Mouse (Mus musculus) common myeloid progenitor, adult 5-6 weeks (primary cell): ENCODE data around the gene App. TPM values are rescaled to one million over a fixed set of nuclear protein-coding genes. Genes with fewer than 3 reads are reported as not detected.

ENCODE experiments used
- ATAC-seq: replicated peaks from 2 replicates; pipeline ENCODE4 v1.8.0; 2016; ENCODE audit warnings: low read depth, mild to moderate bottlenecking, moderate TSS enrichment, inconsistent platforms; ENCODE audit not compliant: poor library complexity, severe bottlenecking
- total RNA-seq: library from RNA; stranded (forward); fragments of 200-1000, 187-1606 nt; gene quantifications from 2 replicates; pipeline ENCODE4 v1.2.3, GENCODE M21; 2017

Gene App
- total RNA-seq, 1 experiment from 2014 or later = 16.1 TPM

GRCm38 (mm10) chr16:85152457-85152856, 21.1 kb downstream of the App start:
- peak; percentile 69 for ATAC-seq

- no peak for ATAC-seq
Observed at GRCm38 (mm10) chr16:85151681-85152080, 21.9 kb downstream of the App start.

DNA sequence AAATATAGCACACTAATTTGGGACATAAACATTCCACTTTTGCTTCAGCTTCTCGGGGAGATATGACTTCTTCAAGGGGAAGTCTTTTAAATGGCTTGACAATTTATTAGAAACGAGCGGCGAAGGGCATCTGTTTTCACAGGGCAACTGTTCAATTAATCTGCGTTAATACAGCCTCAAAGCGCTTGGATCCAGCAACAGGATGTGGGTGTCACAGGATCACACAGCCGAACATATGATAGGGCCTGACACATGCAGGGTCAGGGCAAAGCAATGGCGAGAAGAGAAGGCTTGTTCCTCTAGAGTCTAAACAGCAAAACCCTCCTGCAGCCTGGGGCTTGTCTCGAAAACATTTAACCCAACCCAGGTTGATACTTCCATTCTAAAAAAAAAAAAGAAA, 22.7 kb downstream of the App start:
- ATAC-seq = no peak

DNA sequence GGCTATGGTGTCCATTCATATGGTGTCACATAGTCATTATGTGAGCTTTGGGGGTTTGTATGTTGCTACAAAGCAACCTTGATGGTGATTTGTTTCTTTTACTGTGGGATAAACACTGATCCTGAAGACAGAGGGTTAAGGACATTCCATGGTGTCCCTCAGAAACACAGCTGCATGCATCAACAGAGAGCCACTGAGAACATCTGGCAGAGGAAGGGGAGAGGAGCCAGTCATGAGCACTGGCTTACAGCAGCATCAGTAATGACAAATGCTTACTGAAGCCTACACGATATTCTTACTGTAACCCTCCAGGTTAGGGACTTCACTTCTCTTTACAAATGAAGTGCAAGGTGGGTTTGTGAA, 24.1 kb downstream of the App start:
- no peak for ATAC-seq

DNA sequence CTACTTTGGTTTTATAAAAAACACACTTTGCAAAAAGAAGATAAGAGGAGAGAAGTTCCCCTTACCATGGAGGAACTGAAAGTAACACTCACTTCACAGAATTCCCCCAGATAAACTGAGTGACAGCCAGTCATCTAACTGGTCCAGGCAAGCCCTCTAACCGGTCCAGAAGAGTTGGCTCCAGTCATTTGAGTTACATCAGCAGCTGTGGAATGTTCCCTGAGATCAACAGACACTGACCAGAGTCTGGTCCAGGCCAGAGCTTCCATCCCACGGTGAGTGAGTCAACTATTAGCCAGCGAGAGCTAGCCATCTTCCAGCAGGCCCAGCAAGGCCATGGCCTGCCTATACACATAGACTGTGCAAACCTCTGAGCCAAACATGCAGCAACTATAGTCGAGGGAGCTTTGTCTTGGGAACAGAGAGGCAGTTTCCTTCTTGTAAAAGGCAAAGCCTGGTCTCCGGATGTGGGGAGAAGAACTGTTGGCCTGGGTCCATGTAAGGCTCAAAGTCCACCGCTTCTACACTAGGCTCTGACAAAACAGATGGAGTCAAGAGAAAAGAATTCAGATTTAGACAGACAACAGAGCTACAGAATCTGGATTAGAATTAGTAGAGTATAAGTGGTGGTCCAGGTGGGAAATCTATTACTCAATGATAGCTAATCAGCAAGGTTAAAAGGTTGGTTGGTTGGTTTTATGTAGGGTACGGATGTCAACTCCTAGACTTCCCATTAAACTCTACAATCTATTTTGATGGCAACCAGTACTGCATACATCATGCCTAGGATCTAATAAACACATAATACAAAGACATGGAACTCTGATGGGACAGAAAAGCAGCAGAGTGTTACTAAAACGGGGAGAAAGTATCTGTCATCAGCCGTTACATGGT, 24.7 kb downstream of the App start:
- ATAC-seq = peak; percentile 75

DNA sequence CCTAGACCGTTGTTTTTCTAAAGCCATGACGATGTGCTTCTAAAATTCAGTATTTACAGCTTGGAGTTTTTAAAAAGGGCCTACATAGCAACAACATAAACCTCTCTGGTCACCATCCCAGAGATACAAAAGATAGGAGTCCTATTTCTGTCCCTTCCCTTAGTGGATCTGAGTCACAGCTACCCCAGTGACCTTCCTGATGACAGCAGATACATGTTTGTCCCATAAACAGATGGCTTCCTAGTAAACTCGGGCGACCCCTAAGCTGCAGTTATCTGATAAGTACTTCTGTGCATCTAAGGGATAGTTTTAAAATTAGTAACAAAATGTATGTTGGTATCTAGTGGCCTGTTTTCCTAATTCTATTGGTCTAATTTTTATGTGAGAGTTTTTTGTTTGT, 26.1 kb downstream of the App start:
- ATAC-seq = no peak

GRCm38 (mm10) chr16:85145771-85146178, 27.8 kb downstream of the App start:
- no peak for ATAC-seq

- ATAC-seq = no peak
Observed at GRCm38 (mm10) chr16:85145369-85145768, 28.2 kb downstream of the App start.

DNA sequence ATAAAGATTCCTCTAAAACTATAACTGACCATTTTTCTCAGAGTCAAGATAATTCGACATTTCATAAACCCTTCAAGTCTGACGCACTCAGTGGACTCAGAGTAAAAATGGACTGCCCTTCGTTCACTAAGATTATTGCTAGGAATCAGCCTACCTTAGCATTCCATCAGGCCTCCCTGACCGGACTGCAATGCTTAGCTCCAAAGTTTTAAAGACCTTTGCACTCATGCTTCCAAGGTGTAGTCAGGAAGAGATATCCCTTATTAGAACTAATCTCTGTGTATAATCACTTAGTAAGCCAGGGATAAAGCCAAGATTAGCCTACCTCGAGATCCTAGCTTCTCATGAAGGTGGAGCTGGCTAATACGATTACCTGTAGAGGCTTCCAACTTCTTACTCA, 29.2 kb downstream of the App start:
- no peak for ATAC-seq

GRCm38 (mm10) chr16:85143863-85144262, 29.7 kb downstream of the App start:
- no peak for ATAC-seq

DNA sequence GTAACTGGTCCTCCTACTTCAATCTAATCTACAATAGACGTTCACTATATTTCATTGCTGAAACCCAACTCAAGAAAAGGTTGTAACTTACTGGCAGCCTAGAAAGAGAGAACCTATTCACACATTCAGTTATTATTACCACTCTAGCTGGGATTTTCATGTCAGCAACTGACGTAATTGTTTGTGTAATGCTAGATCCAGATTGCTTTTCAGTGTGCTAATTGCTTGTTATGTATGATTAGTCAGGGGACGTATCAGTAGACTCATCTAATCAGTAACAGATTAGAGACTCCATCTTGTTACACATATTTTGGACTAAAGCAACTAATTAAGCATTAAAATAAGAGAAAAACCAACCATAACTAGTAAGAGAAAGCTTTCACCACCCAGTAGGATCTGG, 30.4 kb downstream of the App start:
- no peak for ATAC-seq

DNA sequence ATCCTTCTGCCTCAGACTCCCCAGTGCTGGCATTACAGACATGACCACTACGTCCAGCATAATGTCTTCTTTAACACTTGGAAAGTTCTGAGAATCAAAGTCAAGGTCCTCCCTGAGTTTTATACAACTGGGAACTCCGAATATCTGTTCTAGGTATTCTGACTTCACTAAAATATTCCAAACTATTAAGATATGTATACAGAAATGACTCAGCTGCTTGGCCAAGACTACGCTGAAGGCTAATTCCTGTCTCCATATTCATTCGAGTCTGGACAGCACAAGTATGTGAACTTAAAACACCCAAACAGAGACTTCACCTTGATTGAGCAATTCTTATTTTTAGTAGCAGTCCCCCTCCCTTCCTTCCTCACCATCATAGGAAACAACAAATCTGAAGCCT, 32.2 kb downstream of the App start:
- no peak for ATAC-seq

- no peak for ATAC-seq
Observed at GRCm38 (mm10) chr16:85139178-85139604, 34.4 kb downstream of the App start.

- no peak for ATAC-seq
Observed at GRCm38 (mm10) chr16:85137348-85137747, 36.2 kb downstream of the App start.

- ATAC-seq = no peak
Observed at GRCm38 (mm10) chr16:85136046-85136445, 37.5 kb downstream of the App start.

DNA sequence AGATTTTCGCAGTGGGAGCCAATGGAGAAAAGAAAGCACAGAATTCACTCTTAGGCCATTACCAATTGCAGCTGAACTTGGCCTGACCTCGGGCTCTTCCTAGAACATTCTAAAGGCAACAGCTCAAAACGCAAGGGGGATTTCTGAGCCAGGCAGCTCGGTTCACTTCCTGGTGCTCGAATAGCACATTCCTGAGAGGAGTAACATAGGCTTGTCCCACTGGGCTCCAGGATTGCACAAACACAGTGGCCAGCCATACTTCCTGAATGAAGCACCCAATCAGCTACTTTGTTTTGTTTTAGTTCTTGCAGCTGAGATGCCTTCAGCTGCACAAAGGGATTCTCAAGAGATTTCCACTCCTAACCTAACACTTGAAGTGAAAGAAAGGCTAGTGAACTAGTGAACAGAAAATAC, 40.1 kb downstream of the App start:
- ATAC-seq = no peak

DNA sequence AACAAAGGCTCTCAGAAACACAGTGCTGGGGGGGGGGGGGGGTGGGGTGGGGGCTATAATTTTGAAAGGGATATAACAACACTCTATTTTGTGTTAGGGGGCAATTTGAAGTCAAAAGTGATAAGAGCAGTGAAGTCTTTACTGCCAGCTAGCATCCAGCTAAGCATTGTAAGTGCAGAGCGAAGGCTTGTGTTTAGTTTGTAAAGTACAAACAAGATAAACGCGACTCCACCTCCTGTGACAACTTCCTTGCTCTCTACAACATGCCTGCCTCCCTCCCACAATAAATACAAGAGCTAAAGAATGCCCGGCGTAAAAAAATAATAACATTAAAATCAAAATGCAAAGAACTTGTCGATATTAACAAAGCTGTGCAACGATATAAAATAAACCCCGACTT, 40.5 kb downstream of the App start:
- no peak for ATAC-seq

DNA sequence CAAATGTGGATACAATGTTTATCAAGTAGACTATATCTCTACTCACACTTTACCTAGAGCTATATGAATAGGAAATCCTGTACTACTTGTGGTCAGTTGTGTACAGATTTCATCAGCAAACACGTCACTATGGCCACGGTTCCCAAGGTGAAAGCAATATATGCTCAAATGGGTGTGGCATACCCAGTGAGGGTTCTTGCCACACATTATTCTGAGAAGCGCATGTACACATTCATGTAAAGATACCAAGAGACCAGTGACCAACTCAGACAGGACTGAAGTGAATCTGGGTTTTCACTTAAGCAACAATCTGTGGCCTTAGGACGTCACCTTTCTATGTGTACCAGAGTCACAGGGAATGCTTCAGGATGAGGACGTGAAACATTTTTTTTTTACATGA, 41.4 kb downstream of the App start:
- no peak for ATAC-seq

DNA sequence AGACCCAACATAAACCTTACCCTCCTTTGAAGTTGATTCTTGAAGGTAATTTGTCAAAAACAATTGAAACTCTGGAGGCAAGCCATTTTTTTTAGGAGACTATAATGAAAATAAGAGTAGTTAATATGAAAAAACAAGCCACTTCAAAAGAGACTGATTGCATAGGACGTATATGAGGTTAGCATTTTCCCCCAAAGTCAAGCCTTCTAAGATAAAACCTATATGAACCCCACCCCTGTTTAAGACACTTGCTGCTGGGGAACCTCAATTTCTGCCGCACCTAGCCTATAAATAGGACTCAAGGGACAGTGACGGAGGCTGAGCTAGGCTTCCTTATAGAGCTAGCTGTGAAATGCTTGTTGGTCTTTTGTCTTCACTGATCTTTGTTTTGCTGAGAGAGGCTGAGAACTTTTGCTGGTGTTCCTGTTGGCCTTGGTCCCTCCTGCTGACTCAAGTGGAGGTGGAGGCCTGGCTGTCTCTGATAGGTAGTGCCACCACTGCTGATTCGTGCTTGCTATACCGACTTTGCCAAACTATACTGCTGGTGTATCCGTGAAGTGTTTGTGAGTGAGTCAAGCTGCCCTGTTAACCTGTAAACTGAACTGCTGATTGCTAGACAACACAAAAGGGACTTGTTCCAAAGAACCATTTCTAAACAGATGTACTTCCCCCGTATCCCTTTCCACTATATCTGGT, 42.6 kb downstream of the App start:
- no peak for ATAC-seq

DNA sequence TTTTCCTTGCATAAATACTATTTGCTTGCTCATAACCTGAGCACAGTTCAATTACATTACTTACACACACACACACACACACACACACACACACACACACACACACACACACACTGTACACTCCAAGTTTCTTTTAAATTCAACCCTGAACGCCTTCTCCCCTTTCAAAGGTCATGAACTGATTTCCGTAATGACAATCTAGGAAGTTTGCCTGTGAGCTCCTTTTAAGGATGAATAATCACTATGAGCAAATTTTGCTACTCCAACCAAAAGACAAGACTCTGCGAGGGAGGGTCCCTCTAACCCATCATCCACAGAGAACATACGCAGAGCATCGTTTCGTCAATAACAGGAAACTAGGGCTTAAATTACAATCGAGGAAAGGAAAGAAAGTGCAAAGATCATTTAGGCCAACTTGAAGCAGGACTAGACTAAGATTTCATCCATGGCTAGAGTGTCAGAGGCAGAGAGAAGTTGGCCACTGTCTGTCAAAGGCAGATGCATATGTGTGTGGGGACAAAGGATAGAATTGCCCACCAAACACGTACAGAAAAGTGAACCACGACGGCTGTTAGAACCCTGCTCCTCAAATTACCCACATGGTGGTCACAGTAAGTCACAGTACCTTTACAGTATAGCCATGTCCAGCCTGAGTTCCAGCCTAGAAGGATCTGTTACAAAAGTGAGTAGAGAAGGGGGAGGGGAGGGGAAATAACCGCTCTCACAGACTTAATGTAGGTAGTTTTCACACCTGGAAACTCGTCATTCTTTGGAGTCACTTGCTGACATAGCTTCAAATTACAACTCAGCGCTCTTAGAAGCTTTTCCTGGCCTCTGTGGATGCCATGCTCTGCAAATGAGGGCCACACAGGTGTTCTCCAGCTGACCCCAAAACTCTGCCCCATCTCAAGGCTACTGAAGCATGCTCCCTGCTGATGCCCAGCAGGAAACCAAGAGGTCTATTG, 44.6 kb downstream of the App start:
- ATAC-seq = no peak

- ATAC-seq = no peak
Observed at GRCm38 (mm10) chr16:85128347-85128664, 45.3 kb downstream of the App start.
